Mouse (Mus musculus) gastrocnemius, adult 8-10 months (tissue): ENCODE data around the gene Dctn3. TPM values are rescaled to one million over a fixed set of nuclear protein-coding genes. Genes with fewer than 3 reads are reported as not detected.
A peak's percentile ranks its signal among the peaks of the same experiment; 100 is the strongest.
"Not testable (repeated sequence)": the region's sequence is repeated elsewhere in the genome, so short reads cannot be mapped to it uniquely, and the experiment has no call there.

Experiments used
- DNase-seq, 2 experiments: peaks; one replicate each; pipeline ENCODE4 v3.0.0; 2022; ENCODE audit warnings: low spot score in 2 of 2
- total RNA-seq, 4 experiments: library from RNA; stranded (reverse); gene quantifications; 2 replicates each; pipeline ENCODE4 v1.2.4; 2022

Gene Dctn3
- total RNA-seq = 10 to 100 TPM; 39.1 to 50.9 (median 40.7) TPM

GRCm38 (mm10) chr4:41722918-41723351 is at the start of gene Dctn3:
Gene Dctn3 (minus strand): TSS chr4:41723170.
- DNase-seq = peak; percentile 78 to 87

- not testable (repeated sequence) for DNase-seq
Measured at GRCm38 (mm10) chr4:41767301-41767700, 44.3 kb upstream of the Dctn3 start.

DNA sequence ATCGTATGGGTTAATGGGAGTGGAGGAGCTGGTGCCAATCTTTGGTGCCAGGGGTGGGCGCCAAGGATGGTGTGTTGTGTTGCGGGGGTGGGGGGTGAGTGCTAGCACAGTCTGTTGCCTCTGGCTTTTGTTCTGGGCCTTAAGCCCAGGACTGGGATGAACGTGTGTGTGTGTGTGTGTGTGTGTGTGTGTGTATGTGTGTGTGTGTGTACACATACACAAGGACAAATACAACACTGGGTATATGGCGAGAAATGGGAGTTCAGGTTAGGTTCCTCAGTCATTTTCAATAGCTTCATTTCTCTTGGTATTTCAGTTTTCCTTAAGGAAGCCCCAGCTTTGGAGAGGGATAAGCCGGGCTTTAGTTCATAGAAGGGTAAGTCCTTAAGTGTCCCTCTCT is 40.2 kb upstream of the Dctn3 start:
- DNase-seq = not testable (repeated sequence)

- peak; percentile 75 to 84 for DNase-seq
Measured at GRCm38 (mm10) chr4:41762688-41763114, 39.7 kb upstream of the Dctn3 start.

DNA sequence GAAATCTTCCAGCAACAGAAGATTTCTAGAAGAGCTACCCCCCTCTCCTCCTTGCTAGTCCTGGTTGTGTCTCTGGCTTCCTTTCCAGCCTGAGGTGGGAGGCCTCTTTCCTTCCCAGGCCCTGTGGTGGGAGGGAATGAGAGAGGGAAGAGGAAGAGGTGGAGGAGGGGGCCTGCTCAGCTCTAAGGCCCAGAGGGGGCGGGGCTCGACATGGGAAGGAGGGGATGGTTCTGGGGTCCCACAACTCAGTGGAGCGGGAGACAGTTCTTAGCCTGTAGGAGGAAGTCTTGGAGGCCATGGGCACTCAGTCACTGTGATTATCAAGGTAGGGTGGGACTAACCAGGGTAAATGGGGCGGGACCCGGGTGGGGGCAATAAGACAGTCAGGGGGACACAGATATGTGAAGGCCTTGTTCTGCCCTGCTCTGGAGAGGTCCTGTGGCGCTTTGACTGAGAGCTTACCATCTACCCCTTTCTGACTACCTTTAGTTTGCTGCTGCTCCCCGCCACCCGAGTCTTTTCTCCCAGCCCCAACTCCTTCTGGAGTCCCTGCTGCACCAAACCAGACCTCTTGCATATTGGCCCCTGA is 39.2 kb upstream of the Dctn3 start:
- DNase-seq = no peak

- DNase-seq = no peak
Measured at GRCm38 (mm10) chr4:41761680-41762079, 38.7 kb upstream of the Dctn3 start.

GRCm38 (mm10) chr4:41760911-41761310 is 37.9 kb upstream of the Dctn3 start:
- no peak for DNase-seq

GRCm38 (mm10) chr4:41760288-41760721 is 37.3 kb upstream of the Dctn3 start:
- DNase-seq = peak; percentile 93 to 95

DNA sequence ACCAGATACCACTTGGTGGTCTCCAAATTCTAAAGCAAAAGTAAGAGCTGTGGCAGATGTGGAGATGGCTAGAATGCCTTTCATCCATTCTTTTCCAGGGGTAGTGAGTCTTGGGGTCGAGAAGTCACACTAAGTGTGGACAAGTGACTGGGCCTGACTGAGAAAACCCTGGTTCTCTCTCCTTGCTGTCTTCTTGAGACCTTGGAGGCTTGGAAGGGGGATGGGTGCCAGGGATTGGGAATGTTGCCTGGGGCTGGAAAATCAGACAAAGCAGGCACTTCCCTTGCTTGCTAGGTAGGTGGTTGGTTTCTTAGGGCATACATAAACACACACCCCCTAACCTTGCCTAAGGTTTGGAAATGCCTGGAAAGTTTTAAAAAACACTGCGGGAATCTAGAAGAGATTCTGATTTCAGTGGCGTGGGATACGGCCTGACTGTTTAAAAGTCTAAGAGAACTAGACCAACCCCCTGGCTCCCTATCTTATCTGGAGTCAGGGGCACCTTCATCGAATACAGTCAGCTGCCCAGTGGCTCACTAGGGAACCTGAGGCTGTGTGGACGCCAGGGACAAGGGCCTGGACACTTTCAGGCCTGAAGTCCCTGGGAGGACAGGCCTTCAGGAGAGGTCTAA is 36.8 kb upstream of the Dctn3 start:
- DNase-seq = no peak

DNA sequence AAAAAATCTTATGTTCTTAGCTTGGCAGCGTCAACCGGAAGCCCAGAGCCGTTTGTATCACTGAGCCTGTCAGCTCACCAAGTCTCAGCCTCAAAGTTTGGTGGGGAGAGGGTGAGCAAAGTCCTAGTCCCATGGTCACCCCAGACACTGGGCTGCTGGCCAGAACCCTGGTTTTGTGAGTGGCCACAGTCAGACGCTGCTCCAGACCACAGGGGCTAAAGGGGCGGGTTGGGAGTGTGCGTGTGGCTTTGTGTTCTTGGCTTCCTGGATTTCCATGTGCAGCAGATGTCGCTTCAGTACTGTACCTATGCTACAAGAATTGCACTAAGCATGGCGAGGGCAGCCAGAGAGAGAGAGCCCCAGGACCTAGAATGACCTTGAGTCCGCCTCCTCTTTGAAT is 36.2 kb upstream of the Dctn3 start:
- DNase-seq = no peak

GRCm38 (mm10) chr4:41758701-41759100 is 35.7 kb upstream of the Dctn3 start:
- no peak for DNase-seq

GRCm38 (mm10) chr4:41758021-41758420 is 35.1 kb upstream of the Dctn3 start:
- no peak for DNase-seq

- DNase-seq = no peak
Measured at GRCm38 (mm10) chr4:41757321-41757720, 34.4 kb upstream of the Dctn3 start.

GRCm38 (mm10) chr4:41756440-41756839 is 33.5 kb upstream of the Dctn3 start:
- no peak for DNase-seq

GRCm38 (mm10) chr4:41755338-41756305 is 32.7 kb upstream of the Dctn3 start, which contains the start of gene Sigmar1:
Gene Sigmar1 (minus strand): TSS chr4:41756157.
- peak; percentile 70 to 71 for DNase-seq

DNA sequence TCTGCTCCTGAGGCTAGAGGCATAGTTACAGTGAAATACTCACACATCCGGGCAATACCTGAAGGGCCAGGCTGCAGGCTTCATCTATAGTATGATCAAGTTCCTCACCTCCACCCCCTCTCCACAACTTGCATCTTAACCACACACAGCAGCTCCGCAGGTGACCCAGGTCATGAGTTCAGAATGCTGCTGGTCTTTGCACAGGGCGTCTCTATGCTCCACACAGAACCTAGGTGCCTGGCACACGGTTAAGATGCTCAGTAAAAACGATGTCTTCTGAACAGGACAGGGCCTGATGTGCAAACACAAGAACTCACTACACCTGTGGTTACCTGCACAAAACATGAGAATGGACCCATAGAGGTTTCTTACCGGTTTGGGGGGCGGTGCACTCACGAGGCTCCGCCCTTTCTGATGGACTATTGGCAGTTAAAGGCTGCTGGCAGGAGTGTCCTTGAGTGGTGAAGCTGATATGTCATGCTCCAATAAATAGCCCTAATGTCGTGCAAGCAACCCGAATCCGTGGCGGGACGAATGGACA is 31.9 kb upstream of the Dctn3 start, which contains the start of gene Galt:
Gene Galt, plus strand, starts transcription at position 432 of the 541 bp plus-strand sequence.
- peak in 1 of 2 experiments; percentile 56 for DNase-seq

DNA sequence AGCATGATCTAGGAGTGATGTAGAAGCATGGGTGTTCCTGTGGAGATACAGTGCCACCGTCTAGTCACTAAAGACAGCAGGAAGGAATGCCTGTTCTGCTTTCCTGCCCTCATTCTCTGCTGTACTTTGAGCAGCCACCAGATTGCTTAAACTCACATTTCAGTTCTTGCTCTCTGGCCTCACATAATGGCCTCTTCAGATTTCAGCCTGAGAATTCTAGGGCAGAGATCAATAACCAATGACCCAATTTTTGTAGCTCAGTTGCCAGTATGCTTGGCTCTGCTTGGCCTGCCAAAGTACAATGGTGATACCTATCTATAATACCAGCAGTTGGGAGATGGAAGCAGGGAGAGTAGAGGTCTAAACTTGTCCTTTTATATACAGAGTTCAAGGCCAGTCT is 22.1 kb upstream of the Dctn3 start:
- no peak for DNase-seq

GRCm38 (mm10) chr4:41744131-41744530 is 21.2 kb upstream of the Dctn3 start:
- no peak for DNase-seq

- DNase-seq = peak; percentile 90 to 91
Measured at GRCm38 (mm10) chr4:41741158-41741560, 18.2 kb upstream of the Dctn3 start.

DNA sequence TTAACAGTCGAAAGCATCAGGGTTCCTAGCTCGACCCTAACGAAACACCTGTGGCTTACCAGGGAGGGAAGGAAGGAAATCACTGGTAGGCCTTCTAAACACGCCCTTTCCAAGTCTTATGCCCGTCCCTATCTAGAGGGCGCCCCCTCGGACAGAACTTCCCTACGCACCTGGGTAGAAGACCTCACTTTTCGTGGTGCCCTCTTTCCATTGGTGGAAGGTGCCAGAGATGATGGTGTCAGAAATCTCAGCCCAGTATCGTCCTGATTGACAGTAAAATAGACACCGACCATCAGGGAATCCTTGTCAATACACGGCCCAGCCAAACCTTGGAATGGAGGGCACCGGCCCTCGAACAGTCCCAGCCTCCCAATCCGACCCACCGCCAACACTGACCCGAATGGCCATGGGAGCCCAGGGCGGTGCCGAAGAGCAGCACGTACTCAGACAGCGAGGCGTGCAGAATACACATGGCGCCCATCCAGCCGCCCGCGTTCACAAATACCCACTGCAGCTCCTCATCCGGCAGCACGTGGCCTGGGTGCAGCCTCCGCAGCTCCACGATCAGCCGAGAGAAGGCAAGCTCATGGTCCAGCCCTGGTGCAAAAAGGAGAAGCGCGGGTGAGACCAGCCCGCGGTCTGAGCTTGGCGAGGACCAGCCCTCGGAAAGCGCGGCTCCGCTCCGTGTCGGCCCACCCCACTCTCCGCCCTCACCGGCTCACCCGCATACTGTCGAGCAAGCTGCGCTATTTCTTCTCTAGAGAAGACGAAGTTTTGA is 17.6 kb upstream of the Dctn3 start:
- DNase-seq = peak in 1 of 2 experiments; percentile 52

DNA sequence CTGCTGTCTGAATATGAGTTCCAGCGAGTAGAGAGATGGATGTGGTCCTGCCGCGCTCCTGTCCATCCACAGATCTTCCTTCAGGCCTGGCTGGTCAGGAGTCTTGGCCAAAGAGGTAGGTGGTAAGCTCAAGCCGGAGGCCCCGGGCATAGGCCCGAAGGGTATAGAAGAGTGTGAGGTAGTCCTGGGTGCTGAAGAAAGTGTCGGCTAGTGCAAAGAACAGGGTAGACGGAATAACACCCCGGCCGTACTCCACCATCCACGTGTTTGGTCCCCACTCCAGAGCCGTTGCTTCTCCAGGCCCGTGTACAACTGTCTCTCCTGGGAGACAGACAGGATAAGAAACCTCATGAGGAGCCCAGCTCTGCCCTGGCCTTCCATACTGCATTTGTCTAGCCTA is 16.3 kb upstream of the Dctn3 start:
- DNase-seq = no peak
